Mouse (Mus musculus): ENCODE measurements around the gene Creld1. TPM values are rescaled to one million over a fixed set of nuclear protein-coding genes. Genes with fewer than 3 reads are reported as not detected.

Creld1 gene
- polyA plus RNA-seq, 1 experiment from 2014 or later = 29.6 TPM

DNA sequence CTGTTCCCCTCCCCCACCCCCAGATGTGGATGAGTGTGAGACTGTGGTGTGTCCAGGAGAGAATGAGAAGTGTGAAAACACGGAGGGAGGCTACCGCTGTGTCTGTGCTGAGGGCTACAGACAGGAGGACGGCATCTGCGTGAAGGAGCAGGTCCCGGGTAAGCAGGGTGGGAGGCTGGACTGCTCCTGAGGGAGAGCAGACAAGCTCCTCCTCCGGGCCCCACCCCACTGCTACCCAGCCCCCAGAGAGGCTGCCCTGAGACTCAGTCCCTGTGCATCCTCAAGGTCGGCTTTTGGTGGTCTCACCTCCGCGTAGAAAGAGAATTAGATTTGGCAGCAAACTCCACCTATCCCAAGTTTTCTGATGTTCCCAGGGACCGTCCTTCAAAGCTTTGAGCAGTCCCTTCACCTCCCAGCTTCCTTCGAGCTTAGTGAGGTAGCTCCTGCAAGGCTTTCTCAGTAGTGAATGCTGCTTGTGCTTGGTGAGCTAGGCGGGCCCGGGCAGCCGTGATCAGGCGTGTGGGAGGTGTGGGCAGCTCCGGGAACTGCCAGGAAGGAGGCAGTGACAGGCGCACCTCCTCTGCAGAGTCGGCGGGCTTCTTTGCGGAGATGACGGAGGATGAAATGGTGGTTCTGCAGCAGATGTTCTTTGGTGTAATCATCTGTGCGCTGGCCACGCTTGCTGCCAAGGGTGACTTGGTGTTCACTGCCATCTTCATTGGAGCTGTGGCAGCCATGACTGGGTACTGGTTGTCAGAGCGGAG, 9.2 kb downstream of the Creld1 start:
- no peak overlapping the region for H3K4me3 ChIP-seq (ENCODE audit: low read depth, low read length)
- no peaks in the 10 kb centered on the region for H3K9me3 ChIP-seq (ENCODE audit: control insufficient read depth, low read length)
- DNase-seq (ENCODE audit: low spot score) (no peak), ATAC-seq (ENCODE audit: low FRiP score) (no peak)
- peaks cover 3% of the 10 kb centered on the region; the same call in 1 of the 2 replicates for H3K36me3 ChIP-seq (ENCODE audit: control insufficient read depth, insufficient read depth, low read length)
- no peak overlapping the region for H3K27ac ChIP-seq (ENCODE audit: low read depth, low read length)
- H3K27me3 ChIP-seq (ENCODE audit: control insufficient read depth, insufficient read depth, low read length) = peaks cover 6% of the 10 kb centered on the region
- 78% methylated on average over 24 of the region's 24 CpGs for WGBS
- H3K9ac ChIP-seq (ENCODE audit: low read depth, low read length) = no peak overlapping the region
- no peak overlapping the region for H3K4me2 ChIP-seq (replicated peaks; ENCODE audit: low read depth, low read length)
- H3K4me1 ChIP-seq (replicated peaks; ENCODE audit: control insufficient read depth, insufficient read depth, low read length) = 0 out of 2 replicates have a peak, but pooled peaks cover 2% of the 10 kb centered on the region

DNA sequence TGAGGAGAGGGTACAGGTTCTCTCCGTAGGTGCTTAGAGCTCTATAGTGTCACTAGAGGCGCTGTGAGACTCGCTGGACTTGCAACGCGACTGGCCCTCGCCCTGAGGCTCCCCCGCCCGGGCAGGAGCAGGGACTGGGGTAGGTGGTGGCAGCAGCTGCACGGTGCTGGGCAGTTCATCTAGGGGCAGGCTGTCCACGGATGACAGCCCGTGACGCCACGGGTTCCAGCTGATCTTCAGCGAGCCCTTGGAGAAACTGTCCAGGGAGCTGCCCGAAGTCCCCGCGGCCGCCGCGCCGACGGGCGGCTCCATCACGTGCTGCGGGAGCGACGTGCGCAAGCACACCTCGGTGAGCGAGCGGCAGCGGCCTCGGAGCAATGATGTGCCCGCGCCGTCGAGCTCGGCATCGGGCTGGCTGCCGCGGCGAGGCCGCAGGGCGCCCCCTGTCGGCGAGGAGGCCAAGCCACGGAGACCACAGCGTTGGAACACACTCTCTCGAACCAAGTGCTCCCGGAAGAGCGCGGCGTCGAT, 11.2 kb downstream of the Creld1 start:
- WGBS = under 1% methylated on average over 54 of the region's 54 CpGs
- ATAC-seq (ENCODE audit: low FRiP score) (peak; percentile 78), DNase-seq (ENCODE audit: low spot score) (peak; percentile 86)
- no peaks in the 10 kb centered on the region for H3K9me3 ChIP-seq (ENCODE audit: control insufficient read depth, low read length)
- peak overlapping the region; percentile 37 for H3K4me2 ChIP-seq (replicated peaks; ENCODE audit: low read depth, low read length)
- H3K9ac ChIP-seq (ENCODE audit: low read depth, low read length) = peak overlapping the region; percentile 28; the same call in 1 of the 2 replicates
- 0 out of 2 replicates have a peak, but pooled peaks cover 2% of the 10 kb centered on the region for H3K4me1 ChIP-seq (replicated peaks; ENCODE audit: control insufficient read depth, insufficient read depth, low read length)
- H3K27me3 ChIP-seq (ENCODE audit: control insufficient read depth, insufficient read depth, low read length) = peaks cover 6% of the 10 kb centered on the region
- peaks cover 3% of the 10 kb centered on the region; the same call in 1 of the 2 replicates for H3K36me3 ChIP-seq (ENCODE audit: control insufficient read depth, insufficient read depth, low read length)
- H3K27ac ChIP-seq (ENCODE audit: low read depth, low read length) = peak overlapping the region; percentile 6; the same call in 1 of the 2 replicates
- H3K4me3 ChIP-seq (ENCODE audit: low read depth, low read length) = peak overlapping the region; percentile 29

DNA sequence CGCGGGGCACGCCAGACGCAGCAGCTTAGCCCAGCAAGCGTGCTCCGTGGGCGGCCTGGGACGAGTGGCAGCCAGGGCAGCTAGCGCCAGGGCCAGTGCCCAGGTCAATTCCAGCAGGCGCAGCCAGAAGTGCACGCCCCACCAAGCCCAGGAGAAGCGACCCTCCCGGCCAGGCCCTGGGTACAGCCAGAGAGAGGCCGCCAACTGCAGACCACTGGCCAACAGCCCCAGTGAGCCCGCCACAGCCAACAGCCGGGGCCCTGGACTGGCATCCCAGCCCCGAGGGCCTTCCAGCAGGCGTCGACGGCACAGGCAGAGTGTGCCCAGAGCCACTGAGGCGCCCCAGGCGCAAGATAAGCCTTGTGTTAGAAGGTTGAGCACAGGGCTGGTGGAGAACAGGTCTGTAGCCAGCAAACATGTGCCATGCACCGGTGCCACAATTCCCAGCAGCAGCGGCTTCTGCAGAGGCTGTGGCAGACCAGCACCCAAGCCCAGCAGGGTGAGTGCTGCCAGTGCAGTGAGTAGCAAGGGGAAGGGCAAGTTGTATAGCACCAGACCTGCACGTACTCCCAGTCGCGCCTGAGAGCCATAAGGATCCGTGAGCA, 12.1 kb downstream of the Creld1 start:
- peaks cover 6% of the 10 kb centered on the region for H3K27me3 ChIP-seq (ENCODE audit: control insufficient read depth, insufficient read depth, low read length)
- 0 out of 2 replicates have a peak overlapping the region, but pooled peaks have one; percentile 24 for H3K9ac ChIP-seq (ENCODE audit: low read depth, low read length)
- DNase-seq (ENCODE audit: low spot score) = no peak
- 52% methylated on average over 28 of the region's 28 CpGs for WGBS
- no peak overlapping the region for H3K27ac ChIP-seq (ENCODE audit: low read depth, low read length)
- H3K4me1 ChIP-seq (replicated peaks; ENCODE audit: control insufficient read depth, insufficient read depth, low read length) = 0 out of 2 replicates have a peak, but pooled peaks cover 2% of the 10 kb centered on the region
- no peak overlapping the region for H3K4me3 ChIP-seq (ENCODE audit: low read depth, low read length)
- H3K9me3 ChIP-seq (ENCODE audit: control insufficient read depth, low read length) = no peaks in the 10 kb centered on the region
- H3K4me2 ChIP-seq (replicated peaks; ENCODE audit: low read depth, low read length) = peak overlapping the region; percentile 37
- ATAC-seq (ENCODE audit: low FRiP score) = peak; percentile 19; the same call in 1 of the 2 replicates
- peaks cover 3% of the 10 kb centered on the region; the same call in 1 of the 2 replicates for H3K36me3 ChIP-seq (ENCODE audit: control insufficient read depth, insufficient read depth, low read length)

DNA sequence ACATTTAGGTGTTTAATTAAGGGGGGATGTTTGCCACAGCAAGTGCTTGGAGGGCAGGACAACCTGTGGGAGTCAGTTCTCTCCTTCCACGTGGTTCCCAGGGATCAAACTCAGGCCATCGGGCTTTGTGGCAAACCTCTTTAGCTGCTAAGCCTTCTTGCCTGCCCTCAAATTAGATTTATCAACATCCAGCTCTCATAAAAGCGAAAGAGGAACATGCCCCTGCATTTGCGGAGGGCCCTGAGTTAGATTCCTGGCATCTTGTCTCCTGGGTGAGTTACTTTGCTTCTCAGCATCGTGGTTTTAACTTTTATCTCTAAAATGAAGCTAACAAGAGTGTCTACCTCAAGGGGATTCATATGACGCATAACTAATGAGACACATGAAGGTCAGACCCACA, 16.2 kb downstream of the Creld1 start:
- Histone ChIP-seq H3K4me1 (replicated peaks; ENCODE audit: control insufficient read depth, insufficient read depth, low read length) (0 out of 2 replicates have a peak, but pooled peaks cover 2% of the 10 kb centered on the region), H3K4me3 (ENCODE audit: low read depth, low read length) (no peak overlapping the region), H3K4me2 (replicated peaks; ENCODE audit: low read depth, low read length) (no peak overlapping the region), H3K36me3 (ENCODE audit: control insufficient read depth, insufficient read depth, low read length) (no peaks in the 10 kb centered on the region), H3K9me3 (ENCODE audit: control insufficient read depth, low read length) (no peaks in the 10 kb centered on the region), H3K27me3 (ENCODE audit: control insufficient read depth, insufficient read depth, low read length) (peaks cover 6% of the 10 kb centered on the region), H3K9ac (ENCODE audit: low read depth, low read length) (no peak overlapping the region), H3K27ac (ENCODE audit: low read depth, low read length) (no peak overlapping the region)
- ATAC-seq (ENCODE audit: low FRiP score) (no peak), DNase-seq (ENCODE audit: low spot score) (no peak)
- WGBS = 78% methylated on average over 6 of the region's 6 CpGs

DNA sequence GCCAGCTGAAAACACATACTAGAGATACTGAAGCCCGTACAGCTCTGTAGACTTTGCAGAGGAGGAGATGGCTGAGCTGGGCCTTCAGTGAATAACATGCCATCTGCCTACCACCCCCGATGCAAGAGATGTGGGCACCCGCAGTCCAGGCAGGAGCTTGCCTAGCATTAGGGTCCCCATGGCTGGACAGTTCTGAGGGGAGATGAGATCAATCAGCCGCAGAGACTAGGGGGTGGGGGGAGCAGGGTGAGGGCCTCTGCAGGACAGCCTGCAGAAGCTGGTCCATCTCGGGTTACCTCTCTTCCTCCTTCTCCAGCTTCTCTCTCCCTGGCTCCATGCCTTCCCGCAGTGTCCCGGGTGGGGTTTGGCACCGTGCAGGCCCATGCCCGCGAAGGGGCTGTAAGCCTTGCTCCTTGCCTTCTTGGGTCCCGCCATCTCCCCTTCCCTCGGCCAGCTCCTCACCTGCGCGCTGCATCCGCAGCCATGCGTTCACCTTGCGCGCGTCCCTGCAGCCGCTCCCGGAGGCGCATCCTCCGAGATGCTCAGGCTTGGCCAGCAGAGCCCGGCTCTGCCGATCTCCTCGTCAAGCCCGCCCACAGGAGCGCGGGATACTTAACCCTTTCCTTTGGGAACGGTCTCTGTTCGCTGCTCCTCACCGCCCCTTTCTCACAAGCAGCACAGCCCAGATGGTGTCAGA, 18.4 kb downstream of the Creld1 start, which contains the start of gene Prrt3:
Prrt3 (minus strand) TSS at position 544 of the 697 bp plus-strand sequence.
- WGBS = 3% methylated on average over 32 of the region's 32 CpGs
- no peaks in the 10 kb centered on the region for H3K36me3 ChIP-seq (ENCODE audit: control insufficient read depth, insufficient read depth, low read length)

DNA sequence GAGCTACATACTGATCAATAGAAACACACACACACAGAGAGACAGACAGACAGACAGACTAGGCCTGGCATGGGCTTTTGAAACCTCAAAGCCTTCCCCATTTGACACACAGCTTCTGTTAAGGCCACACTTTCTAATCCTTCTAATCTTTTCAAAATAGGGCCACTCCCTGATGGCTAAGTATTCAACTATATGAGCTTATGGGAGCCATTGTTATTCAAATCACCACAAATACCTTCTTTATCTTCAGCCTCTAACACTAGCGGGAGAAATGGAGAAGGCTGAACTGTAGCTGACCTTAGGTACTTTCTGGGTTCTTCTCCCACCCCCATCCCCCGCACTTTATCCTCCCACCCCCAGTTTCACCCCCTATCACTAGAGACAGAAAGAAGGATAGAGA, 19.7 kb downstream of the Creld1 start:
- Histone ChIP-seq H3K36me3 (ENCODE audit: control insufficient read depth, insufficient read depth, low read length) (no peaks in the 10 kb centered on the region), H3K4me1 (replicated peaks; ENCODE audit: control insufficient read depth, insufficient read depth, low read length) (no peaks in the 10 kb centered on the region), H3K9me3 (ENCODE audit: control insufficient read depth, low read length) (no peaks in the 10 kb centered on the region), H3K27ac (ENCODE audit: low read depth, low read length) (no peak overlapping the region), H3K4me2 (replicated peaks; ENCODE audit: low read depth, low read length) (no peak overlapping the region), H3K9ac (ENCODE audit: low read depth, low read length) (no peak overlapping the region), H3K27me3 (ENCODE audit: control insufficient read depth, insufficient read depth, low read length) (no peaks in the 10 kb centered on the region), H3K4me3 (ENCODE audit: low read depth, low read length) (no peak overlapping the region)
- DNase-seq (ENCODE audit: low spot score) (no peak), ATAC-seq (ENCODE audit: low FRiP score) (no peak)
- WGBS = 69% methylated on average over 2 of the region's 2 CpGs

More for the DNA sequence above, 18.4 kb downstream of the Creld1 start, which contains the start of gene Prrt3:
- peak within 1 kb of the TSS; percentile 69 for H3K4me2 ChIP-seq (replicated peaks; ENCODE audit: low read depth, low read length)
- H3K4me1 ChIP-seq (replicated peaks; ENCODE audit: control insufficient read depth, insufficient read depth, low read length) = no peaks in the 10 kb centered on the region
- H3K4me3 ChIP-seq (ENCODE audit: low read depth, low read length) = peak within 1 kb of the TSS; percentile 47
- peak within 1 kb of the TSS; percentile 54 for H3K9ac ChIP-seq (ENCODE audit: low read depth, low read length)
- ATAC-seq (ENCODE audit: low FRiP score) (peak; percentile 79), DNase-seq (ENCODE audit: low spot score) (peak; percentile 72)
- no peaks in the 10 kb centered on the region for H3K9me3 ChIP-seq (ENCODE audit: control insufficient read depth, low read length)
- no peaks in the 10 kb centered on the region for H3K27me3 ChIP-seq (ENCODE audit: control insufficient read depth, insufficient read depth, low read length)
- no peak within 1 kb of the TSS for H3K27ac ChIP-seq (ENCODE audit: low read depth, low read length)

DNA sequence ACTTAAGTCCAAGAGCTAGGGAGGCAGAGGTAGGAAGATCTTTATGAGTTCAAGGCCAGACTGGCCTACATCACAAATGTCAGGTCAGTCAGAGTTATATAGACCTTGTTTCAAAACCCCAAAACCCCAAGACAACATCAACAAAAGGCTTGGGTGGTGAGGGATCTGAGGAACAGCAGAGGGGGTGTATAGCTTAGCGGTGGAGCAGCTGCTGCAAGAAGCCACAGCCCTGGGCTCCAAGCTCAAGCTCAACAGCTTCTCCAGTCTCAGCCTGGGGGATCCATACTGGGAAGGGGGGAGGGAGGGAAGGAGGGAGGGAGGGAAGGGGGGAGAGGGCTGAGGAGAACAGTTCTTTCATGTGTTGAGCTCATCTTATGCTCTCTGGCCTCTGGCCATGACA, 22.6 kb downstream of the Creld1 start:
- no peak overlapping the region for H3K4me3 ChIP-seq (ENCODE audit: low read depth, low read length)
- WGBS = 73% methylated on average over 1 of the region's 1 CpGs
- H3K36me3 ChIP-seq (ENCODE audit: control insufficient read depth, insufficient read depth, low read length) = no peaks in the 10 kb centered on the region
- ATAC-seq (ENCODE audit: low FRiP score) (no peak), DNase-seq (ENCODE audit: low spot score) (no peak)
- H3K9me3 ChIP-seq (ENCODE audit: control insufficient read depth, low read length) = no peaks in the 10 kb centered on the region
- no peak overlapping the region for H3K4me2 ChIP-seq (replicated peaks; ENCODE audit: low read depth, low read length)
- no peaks in the 10 kb centered on the region for H3K27me3 ChIP-seq (ENCODE audit: control insufficient read depth, insufficient read depth, low read length)
- no peaks in the 10 kb centered on the region for H3K4me1 ChIP-seq (replicated peaks; ENCODE audit: control insufficient read depth, insufficient read depth, low read length)
- H3K9ac ChIP-seq (ENCODE audit: low read depth, low read length) = no peak overlapping the region
- no peak overlapping the region for H3K27ac ChIP-seq (ENCODE audit: low read depth, low read length)

DNA sequence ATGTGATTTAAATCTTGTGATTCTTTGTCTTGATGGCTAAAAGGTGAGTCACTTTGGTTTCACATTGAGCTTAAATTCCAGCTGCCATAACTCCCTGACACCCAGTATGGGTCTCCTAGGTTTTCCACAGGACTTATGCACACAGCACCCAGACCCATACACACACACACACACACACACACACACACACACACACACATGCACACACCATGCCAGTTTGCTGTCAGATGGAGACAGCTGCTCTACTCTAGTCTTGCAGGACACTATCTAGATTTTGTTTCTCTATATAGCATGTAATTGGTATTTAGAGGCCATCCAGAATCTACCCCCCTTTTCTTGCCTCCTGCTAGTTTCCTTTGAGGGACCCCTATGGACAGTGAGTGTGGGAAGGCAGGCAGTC, 24.0 kb downstream of the Creld1 start:
- Histone ChIP-seq H3K27ac (ENCODE audit: low read depth, low read length) (no peak overlapping the region), H3K4me1 (replicated peaks; ENCODE audit: control insufficient read depth, insufficient read depth, low read length) (no peaks in the 10 kb centered on the region), H3K9ac (ENCODE audit: low read depth, low read length) (no peak overlapping the region), H3K9me3 (ENCODE audit: control insufficient read depth, low read length) (no peaks in the 10 kb centered on the region), H3K27me3 (ENCODE audit: control insufficient read depth, insufficient read depth, low read length) (no peaks in the 10 kb centered on the region), H3K4me2 (replicated peaks; ENCODE audit: low read depth, low read length) (no peak overlapping the region), H3K4me3 (ENCODE audit: low read depth, low read length) (no peak overlapping the region), H3K36me3 (ENCODE audit: control insufficient read depth, insufficient read depth, low read length) (no peaks in the 10 kb centered on the region)
- ATAC-seq (ENCODE audit: low FRiP score) (no peak), DNase-seq (ENCODE audit: low spot score) (no peak)

Data from hindbrain, embryonic 11.5 days (tissue).